Comparison of ENCODE assay signal across 9 mouse cellular contexts in genomic region chr3:121389860-121390530, GRCm38 (mm10). TPM values are rescaled to one million over a fixed set of nuclear protein-coding genes. Genes with fewer than 3 reads are reported as not detected.
A peak's percentile ranks its signal among the peaks of the same experiment; 100 is the strongest.
DNase-seq lines count a peak whose midpoint lies in the region; ATAC-seq lines count a peak whose summit lies in the region.
"Had no signal": no experiment of that assay in that cellular context is flagged by ENCODE, and none has a peak within 500 bp of the region (broad histone marks: within the 10 kb centered on the region; RNA-seq: fewer than 3 reads in every experiment).

No protein-coding gene starts in this region.

- DNase-seq in frontal cortex, postnatal 10 days (ENCODE audit: low spot score in 2 of 2): no peak
- DNase-seq in adrenal gland, postnatal 25 days: peak; percentile 28
- DNase-seq in frontal cortex, postnatal 25 days (ENCODE audit: low spot score in 2 of 2): peak; percentile 3 to 16
- peak; percentile 31 for DNase-seq in kidney, adult 9 months
- DNase-seq in midbrain, embryonic 11.5 days (ENCODE audit: low spot score, missing footprints): peak; percentile 92
- peak; percentile 74 for DNase-seq in testis, postnatal 10 days (ENCODE audit: low spot score)
- no peak for DNase-seq in thymus, postnatal 25 days

- H3K27ac ChIP-seq in midbrain, embryonic 11.5 days (ENCODE audit: low read depth, low read length): no peak overlapping the region

- no peaks in the 10 kb centered on the region for H3K9me3 ChIP-seq in midbrain, embryonic 11.5 days (ENCODE audit: control insufficient read depth, low read length)

- no peaks in the 10 kb centered on the region for H3K27me3 ChIP-seq in midbrain, embryonic 11.5 days (ENCODE audit: control insufficient read depth, insufficient read depth, low read length)

- no peak overlapping the region for H3K4me3 ChIP-seq in midbrain, embryonic 11.5 days (ENCODE audit: low read depth, low read length)
- H3K4me3 ChIP-seq: myocyte had no signal

- ATAC-seq in frontal cortex, adult (ENCODE audit: low TSS enrichment): peak; percentile 87
- ATAC-seq in midbrain, embryonic 11.5 days (ENCODE audit: low FRiP score): peak; percentile 74

- H3K36me3 ChIP-seq in midbrain, embryonic 11.5 days (ENCODE audit: control insufficient read depth, insufficient read depth, low read length): no peaks in the 10 kb centered on the region

- H3K9ac ChIP-seq in midbrain, embryonic 11.5 days (ENCODE audit: low read length): peak overlapping the region; percentile 33; the same call in 1 of the 2 replicates

- peaks cover 12% of the 10 kb centered on the region for H3K4me1 ChIP-seq in midbrain, embryonic 11.5 days (ENCODE audit: control insufficient read depth, insufficient read depth, low read length)

- peak overlapping the region; percentile 18; the same call in 1 of the 2 replicates for H3K4me2 ChIP-seq in midbrain, embryonic 11.5 days

- 23% methylated on average over 17 of the region's 17 CpGs for WGBS in midbrain, embryonic 11.5 days

RNA-seq across cellular contexts. Expression of gene Cnn3, which starts 36.3 kb away (rescaled TPM):
- total RNA-seq in adrenal gland, postnatal 25 days (2021): 220 and 297 TPM in 2 replicates
- 1,158 and 1,201 TPM in 2 replicates for polyA plus RNA-seq in midbrain, embryonic 11.5 days (2014; fragmentation: Nextera tagmentation; extraction: Ambion mirVana)

Comparison
In these comparisons a context has a peak if more than half of its experiments do, and no peak if none do; other contexts are left out.
1. DNase-seq: peak in adrenal gland, postnatal 25 days (single experiment), frontal cortex, postnatal 25 days (2 of 2), kidney, adult 9 months (single experiment), midbrain, embryonic 11.5 days (single experiment) and testis, postnatal 10 days (single experiment); none in frontal cortex, postnatal 10 days (0 of 2) and thymus, postnatal 25 days (single experiment).